Mouse (Mus musculus) liver, embryonic 11.5 days (tissue): ENCODE measurements around the gene Fkbp8. TPM values are rescaled to one million over a fixed set of nuclear protein-coding genes. Genes with fewer than 3 reads are reported as not detected.

ENCODE experiments used
- ATAC-seq: fragments of 200-750 bp; cut with Nextera tagmentation; replicated peaks from 2 replicates; pipeline ENCODE4 v1.8.0; 2017; ENCODE audit warnings: moderate number of reproducible peaks, mild to moderate bottlenecking, moderate TSS enrichment, moderate library complexity; ENCODE audit not compliant: low FRiP score
- DNase-seq: peaks from one replicate; pipeline ENCODE4 v3.0.0-alpha.2; 2017; ENCODE audit warnings: low spot score
- H3K27ac ChIP-seq: fragments of 300-500 bp; sonication (generic); 2 replicates; pipeline ENCODE4 v1.5.1; 2014; ENCODE audit warnings: mild to moderate bottlenecking, low read depth, low read length, control low read depth
- H3K27me3 ChIP-seq: fragments of 300-500 bp; sonication (generic); replicated peaks from 2 replicates; pipeline ENCODE4 v1.6.1; 2014; ENCODE audit warnings: low read length, mixed read lengths; ENCODE audit not compliant: control insufficient read depth, insufficient read depth
- H3K36me3 ChIP-seq: fragments of 300-500 bp; sonication (generic); 2 replicates; pipeline ENCODE4 v1.6.1; 2014; ENCODE audit warnings: mild to moderate bottlenecking, low read length, moderate library complexity, mixed read lengths; ENCODE audit not compliant: control insufficient read depth, insufficient read depth
- H3K4me1 ChIP-seq: fragments of 300-500 bp; sonication (generic); replicated peaks from 2 replicates; pipeline ENCODE4 v1.6.1; 2014; ENCODE audit warnings: low read length, mixed read lengths; ENCODE audit not compliant: control insufficient read depth, insufficient read depth
- H3K4me2 ChIP-seq: fragments of 300-500 bp; sonication (generic); 2 replicates; pipeline ENCODE4 v1.6.1; 2014; ENCODE audit warnings: mild to moderate bottlenecking, control low read depth, moderate library complexity
- H3K4me3 ChIP-seq: fragments of 300-500 bp; sonication (generic); 2 replicates; pipeline ENCODE4 v1.5.1; 2014; ENCODE audit warnings: low read depth, low read length, control low read depth
- H3K9ac ChIP-seq: fragments of 300-500 bp; sonication (generic); 2 replicates; pipeline ENCODE4 v1.6.1; 2014; ENCODE audit warnings: low read depth, low read length, control low read depth
- H3K9me3 ChIP-seq: fragments of 300-500 bp; sonication (generic); 2 replicates; pipeline ENCODE4 v1.6.1; 2016; ENCODE audit warnings: low read length, inconsistent platforms, mixed read lengths; ENCODE audit not compliant: control insufficient read depth
- WGBS: fragments of 180-500 bp; shearing (Covaris S2); extraction: QIAGEN DNeasy Blood & Tissue Kit; methylation state at CpG from one replicate; pipeline ENCODE4 v1.1.7; 2014; 5-methylcytosine and 5-hydroxymethylcytosine counted together
- polyA plus RNA-seq: library from polyadenylated mRNA; unstranded; fragments of >200 nt; fragmentation: Nextera tagmentation; extraction: Ambion mirVana; gene quantifications from 2 replicates; pipeline ENCODE4 v1.2.1, GENCODE M21; 2014

Gene Fkbp8
- polyA plus RNA-seq, 1 experiment from 2014 or later = 285 TPM

- ATAC-seq (peak; percentile 85), DNase-seq (peak; percentile 61)
- Histone ChIP-seq H3K4me2 (peak overlapping the region; percentile 82), H3K27ac (peak overlapping the region; percentile 80), H3K36me3 (0 out of 2 replicates have a peak, but pooled peaks cover 4% of the 10 kb centered on the region), H3K4me3 (peak overlapping the region; percentile 40), H3K4me1 (peaks cover 42% of the 10 kb centered on the region), H3K9me3 (no peaks in the 10 kb centered on the region), H3K27me3 (peaks cover 76% of the 10 kb centered on the region), H3K9ac (peak overlapping the region; percentile 66)
- 6% methylated on average over 39 of the region's 39 CpGs for WGBS
These were observed 26.9 kb upstream of the Fkbp8 start for GRCm38 (mm10) chr8:70500386-70501301.

GRCm38 (mm10) chr8:70501820-70502529 lies 25.5 kb upstream of the Fkbp8 start:
- DNase-seq = peak; percentile 52
- Histone ChIP-seq H3K9ac (peak overlapping the region; percentile 37), H3K27me3 (peaks cover 63% of the 10 kb centered on the region)

GRCm38 (mm10) chr8:70502540-70502939 lies 25.0 kb upstream of the Fkbp8 start:
- DNase-seq = no peak
- H3K27me3 ChIP-seq = peaks cover 57% of the 10 kb centered on the region
- H3K27ac ChIP-seq = no peak overlapping the region
- H3K4me1 ChIP-seq = peaks cover 46% of the 10 kb centered on the region
- no peaks in the 10 kb centered on the region for H3K9me3 ChIP-seq
- WGBS = 26% methylated on average over 12 of the region's 12 CpGs
- H3K9ac ChIP-seq = no peak overlapping the region; the same call in 1 of the 2 replicates
- peak overlapping the region; percentile 30; the same call in 1 of the 2 replicates for H3K4me3 ChIP-seq
- H3K36me3 ChIP-seq = peaks cover 4% of the 10 kb centered on the region
- no peak for ATAC-seq
- peak overlapping the region; percentile 82 for H3K4me2 ChIP-seq

More at GRCm38 (mm10) chr8:70501820-70502529, 25.5 kb upstream of the Fkbp8 start:
- ATAC-seq = no peak
- Histone ChIP-seq H3K4me1 (peaks cover 46% of the 10 kb centered on the region), H3K4me3 (peak overlapping the region; percentile 30), H3K4me2 (peak overlapping the region; percentile 82), H3K9me3 (no peaks in the 10 kb centered on the region), H3K36me3 (0 out of 2 replicates have a peak, but pooled peaks cover 4% of the 10 kb centered on the region), H3K27ac (no peak overlapping the region)
- WGBS = 17% methylated on average over 23 of the region's 23 CpGs

- Histone ChIP-seq H3K4me2 (peak overlapping the region; percentile 82), H3K9ac (no peak overlapping the region), H3K27ac (no peak overlapping the region), H3K4me3 (no peak overlapping the region; the same call in 1 of the 2 replicates), H3K27me3 (peaks cover 50% of the 10 kb centered on the region), H3K4me1 (peaks cover 50% of the 10 kb centered on the region), H3K9me3 (no peaks in the 10 kb centered on the region), H3K36me3 (peaks cover 10% of the 10 kb centered on the region)
- WGBS = 17% methylated on average over 46 of the region's 46 CpGs
- ATAC-seq (no peak), DNase-seq (peak; percentile 83)
These were observed 24.3 kb upstream of the Fkbp8 start for GRCm38 (mm10) chr8:70503062-70503750.

GRCm38 (mm10) chr8:70504291-70504716 lies 23.2 kb upstream of the Fkbp8 start:
- peaks cover 39% of the 10 kb centered on the region for H3K27me3 ChIP-seq
- no peaks in the 10 kb centered on the region for H3K9me3 ChIP-seq
- no peak overlapping the region for H3K27ac ChIP-seq
- no peak for ATAC-seq
- peaks cover 52% of the 10 kb centered on the region for H3K4me1 ChIP-seq
- H3K4me2 ChIP-seq = no peak overlapping the region
- peaks cover 20% of the 10 kb centered on the region for H3K36me3 ChIP-seq
- WGBS = 77% methylated on average over 16 of the region's 16 CpGs
- no peak overlapping the region for H3K4me3 ChIP-seq
- no peak for DNase-seq
- H3K9ac ChIP-seq = no peak overlapping the region

GRCm38 (mm10) chr8:70504851-70505250 lies 22.7 kb upstream of the Fkbp8 start:
- peak; percentile 75 for DNase-seq
- peaks cover 35% of the 10 kb centered on the region for H3K27me3 ChIP-seq
- peaks cover 47% of the 10 kb centered on the region for H3K4me1 ChIP-seq
- WGBS = 69% methylated on average over 3 of the region's 3 CpGs
- ATAC-seq = no peak
- H3K9me3 ChIP-seq = no peaks in the 10 kb centered on the region
- no peak overlapping the region for H3K9ac ChIP-seq
- H3K36me3 ChIP-seq = peaks cover 20% of the 10 kb centered on the region
- no peak overlapping the region for H3K4me2 ChIP-seq
- no peak overlapping the region for H3K27ac ChIP-seq
- no peak overlapping the region for H3K4me3 ChIP-seq

GRCm38 (mm10) chr8:70505698-70506327 lies 21.7 kb upstream of the Fkbp8 start:
- no peaks in the 10 kb centered on the region for H3K9me3 ChIP-seq
- peaks cover 39% of the 10 kb centered on the region for H3K4me1 ChIP-seq
- peak overlapping the region; percentile 91 for H3K9ac ChIP-seq
- DNase-seq = no peak
- H3K4me2 ChIP-seq = peak overlapping the region; percentile 77
- ATAC-seq = peak; percentile 26
- peak overlapping the region; percentile 73 for H3K4me3 ChIP-seq
- peak overlapping the region; percentile 95; the same call in 1 of the 2 replicates for H3K27ac ChIP-seq
- WGBS = 39% methylated on average over 32 of the region's 32 CpGs
- H3K36me3 ChIP-seq = peaks cover 20% of the 10 kb centered on the region
- H3K27me3 ChIP-seq = peaks cover 27% of the 10 kb centered on the region
